Mouse (Mus musculus) kidney, adult 18-20 months (tissue): ENCODE data around the gene Epb41l4b.

Experiments used
- DNase-seq: peaks from one replicate; pipeline ENCODE4 v3.0.0; 2021

The Epb41l4b gene

DNA sequence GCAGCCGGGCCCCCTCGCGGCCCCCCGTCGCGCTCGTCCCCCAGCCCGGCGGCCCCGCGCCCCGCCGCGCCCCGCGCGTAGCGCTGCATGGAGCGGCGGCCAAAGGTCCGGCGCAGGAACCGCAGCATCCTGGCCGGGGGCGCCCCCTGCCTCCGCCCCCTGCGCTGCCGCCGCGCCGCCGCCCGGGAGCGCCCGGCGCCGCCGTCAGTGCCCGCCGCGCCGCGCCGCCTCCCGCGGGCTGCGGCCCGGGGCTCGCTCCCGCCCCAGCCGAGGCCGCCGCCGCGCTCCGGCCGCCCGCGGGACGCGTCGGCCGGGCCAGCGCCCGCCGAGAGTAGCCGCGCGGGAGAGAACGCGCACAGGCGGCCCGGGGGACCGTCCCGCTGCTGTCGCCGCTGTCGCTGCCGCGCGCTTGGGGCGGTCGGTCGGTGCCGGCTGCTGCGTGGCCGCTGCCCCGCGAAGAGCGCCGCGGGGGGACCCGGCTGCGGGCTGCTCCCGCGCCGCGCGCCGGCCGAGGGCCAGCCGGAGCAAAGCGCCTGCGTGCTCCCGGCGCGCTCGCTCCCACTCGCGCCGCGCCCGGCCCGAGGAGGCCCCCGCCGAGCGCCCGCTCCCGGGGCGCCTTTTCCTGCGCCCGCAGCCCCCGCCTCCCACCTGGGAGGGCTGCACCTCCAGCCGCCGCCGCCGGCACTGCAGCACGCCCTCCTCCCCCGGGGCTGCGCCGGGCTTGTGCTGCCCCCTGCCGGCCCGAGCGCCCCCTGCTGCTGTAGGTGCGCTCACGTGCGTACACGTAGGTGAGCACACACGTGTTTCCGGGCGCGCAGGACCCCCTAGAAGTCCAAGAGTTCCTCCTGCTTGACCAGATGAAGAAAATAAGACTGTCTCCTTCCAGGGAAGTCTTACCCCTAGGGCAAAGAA lies at the start of gene Epb41l4b:
Gene Epb41l4b (minus strand): TSS at position 412 of the 912 bp plus-strand sequence.
- peak; percentile 85 for DNase-seq

DNA sequence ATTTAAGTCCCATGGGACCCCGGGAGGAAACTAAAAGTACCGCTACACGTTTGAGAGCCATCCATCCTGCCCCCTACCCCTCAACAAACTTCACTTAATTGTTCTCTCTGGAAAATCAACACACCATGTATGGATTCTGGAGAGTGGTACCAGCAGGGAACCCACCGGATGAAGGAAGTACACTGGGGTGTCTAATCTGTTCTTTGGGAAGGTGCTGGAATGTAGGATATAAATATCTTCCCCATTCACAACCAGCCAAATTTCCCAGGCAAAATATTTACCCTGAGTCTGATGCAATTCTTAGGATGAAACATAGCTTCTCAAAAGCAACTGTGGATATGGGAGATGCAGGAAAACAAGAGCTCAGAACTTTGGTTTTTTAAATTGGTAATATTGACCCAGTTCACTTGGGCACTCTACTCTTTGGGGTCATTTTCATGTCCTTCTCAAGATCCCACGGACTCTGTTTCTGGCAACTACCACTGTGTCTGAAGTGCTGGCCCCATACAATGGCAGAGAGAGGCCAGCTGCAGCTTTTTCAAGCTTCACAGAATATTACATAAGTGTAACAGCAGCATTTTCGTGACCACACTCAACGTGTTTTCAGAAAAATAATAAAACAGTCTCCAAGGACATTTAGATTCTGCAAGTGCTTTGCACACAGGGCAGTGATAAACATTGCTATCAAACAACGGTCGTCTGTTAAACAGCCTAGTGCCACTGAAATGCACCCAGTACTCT lies 48.5 kb upstream of the Epb41l4b start:
- DNase-seq: no peak

DNA sequence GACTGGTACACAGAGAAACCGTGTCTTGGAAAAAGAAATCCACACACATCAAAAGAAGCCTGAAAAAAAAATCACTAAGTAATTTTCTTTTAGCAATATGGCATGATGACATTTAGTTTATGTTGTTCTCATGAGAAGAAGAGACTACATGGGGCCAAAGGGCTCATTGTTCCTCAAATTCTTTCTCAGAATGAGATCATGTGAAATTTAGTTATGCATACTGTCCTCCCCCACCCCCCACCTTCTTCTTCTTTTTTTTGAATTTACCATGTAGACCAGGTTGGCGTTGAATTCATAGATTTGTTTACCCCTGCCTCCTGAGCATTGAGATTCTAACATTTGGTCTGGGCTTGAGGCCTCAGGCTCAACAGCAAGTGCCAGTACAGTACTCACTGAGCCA lies 46.6 kb upstream of the Epb41l4b start:
- no peak for DNase-seq

DNA sequence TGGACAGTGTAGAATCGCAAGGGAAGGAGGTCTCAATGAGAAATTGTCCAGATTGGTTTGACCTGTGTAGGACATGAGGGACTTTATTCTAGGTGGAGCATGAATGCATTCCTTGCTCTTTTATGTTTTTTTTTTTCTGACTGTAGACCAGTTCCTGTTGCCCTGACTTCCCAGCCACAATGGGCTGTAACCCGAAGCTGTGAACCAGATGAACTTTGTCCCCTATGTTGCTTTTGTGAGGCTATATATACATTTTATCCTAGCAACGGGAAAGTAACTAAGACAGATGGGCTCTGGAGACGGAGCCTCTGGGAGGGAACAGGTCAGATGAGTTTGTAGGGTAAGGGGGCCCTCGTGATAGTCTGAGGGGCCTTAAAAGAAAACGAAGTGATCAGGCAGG lies 42.8 kb upstream of the Epb41l4b start:
- DNase-seq: no peak

DNA sequence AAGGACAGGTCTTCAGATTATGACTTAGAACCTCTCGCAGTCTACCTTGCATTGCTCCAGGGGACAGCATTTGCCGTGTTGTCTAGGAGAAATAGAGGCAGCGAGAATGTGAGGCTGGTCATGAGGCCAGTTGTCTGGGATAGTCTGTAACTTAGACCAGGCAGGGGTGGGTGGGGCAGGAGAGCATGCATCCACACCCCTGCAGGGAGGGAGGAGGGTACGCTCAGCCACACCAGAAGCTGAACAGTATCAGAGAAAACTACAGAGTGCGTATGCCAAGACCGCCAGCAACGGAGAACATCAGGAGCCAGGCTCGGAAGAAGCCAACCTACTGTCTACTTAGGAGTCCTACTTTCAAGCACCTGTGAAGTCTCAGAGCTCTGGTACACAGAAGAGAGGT lies 42.2 kb upstream of the Epb41l4b start:
- no peak for DNase-seq

DNA sequence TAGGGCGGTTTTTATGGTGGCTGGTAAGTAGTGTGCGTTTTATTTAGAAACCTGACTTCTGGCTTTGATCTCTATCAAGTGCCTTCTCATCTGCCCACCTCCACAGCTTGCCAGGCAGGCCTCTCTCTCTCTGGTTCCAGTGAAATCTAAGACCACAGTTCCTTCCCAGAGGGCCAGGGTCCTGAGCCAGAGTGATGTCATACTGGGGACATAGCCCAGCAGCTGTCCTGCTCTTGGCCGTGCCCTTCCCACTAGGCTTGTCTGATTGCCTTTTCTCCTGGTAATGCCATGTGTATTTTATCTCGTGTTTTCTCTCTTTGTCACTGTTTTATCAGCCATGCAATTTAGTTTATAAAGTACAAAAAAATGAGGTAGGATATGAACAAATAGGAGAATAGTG lies 40.3 kb upstream of the Epb41l4b start:
- no peak for DNase-seq

DNA sequence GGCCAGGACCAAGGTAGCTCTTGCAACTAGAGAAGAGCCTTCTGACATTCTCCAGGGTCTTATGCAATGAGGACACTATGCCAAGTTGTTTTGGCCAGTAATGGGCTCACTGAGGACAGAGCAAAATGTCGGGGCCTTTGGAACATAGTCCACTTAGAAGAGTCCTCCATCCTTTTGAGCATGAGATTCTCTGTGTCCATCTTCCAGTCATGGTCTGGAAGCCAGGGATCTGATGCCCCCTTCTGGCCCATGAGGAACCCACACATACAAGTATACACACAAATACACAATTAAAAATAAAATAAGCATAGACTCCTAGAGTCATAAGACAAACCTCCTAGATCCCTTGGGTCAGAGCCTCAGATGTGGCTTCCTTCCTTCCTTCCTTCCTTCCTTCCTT lies 38.3 kb upstream of the Epb41l4b start:
- DNase-seq: peak; percentile 40

DNA sequence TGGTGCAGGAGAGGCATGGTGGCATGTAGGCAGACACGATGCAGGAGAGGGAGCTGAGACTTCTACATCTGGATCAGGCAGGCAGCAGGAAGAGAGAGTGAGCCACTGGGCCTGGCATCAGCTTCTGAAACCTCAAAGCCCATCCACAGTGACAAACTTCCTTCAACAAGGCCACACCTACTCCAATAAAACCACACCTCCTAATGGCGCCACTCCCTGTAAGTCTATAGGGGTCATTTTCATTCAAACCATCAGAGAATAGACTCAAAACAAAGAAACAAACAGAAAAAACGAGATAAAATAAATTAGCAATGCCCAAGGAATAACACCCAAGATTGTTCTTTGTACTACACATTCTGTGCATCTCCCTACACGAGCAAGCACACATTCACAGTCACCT lies 35.6 kb upstream of the Epb41l4b start:
- DNase-seq: no peak

DNA sequence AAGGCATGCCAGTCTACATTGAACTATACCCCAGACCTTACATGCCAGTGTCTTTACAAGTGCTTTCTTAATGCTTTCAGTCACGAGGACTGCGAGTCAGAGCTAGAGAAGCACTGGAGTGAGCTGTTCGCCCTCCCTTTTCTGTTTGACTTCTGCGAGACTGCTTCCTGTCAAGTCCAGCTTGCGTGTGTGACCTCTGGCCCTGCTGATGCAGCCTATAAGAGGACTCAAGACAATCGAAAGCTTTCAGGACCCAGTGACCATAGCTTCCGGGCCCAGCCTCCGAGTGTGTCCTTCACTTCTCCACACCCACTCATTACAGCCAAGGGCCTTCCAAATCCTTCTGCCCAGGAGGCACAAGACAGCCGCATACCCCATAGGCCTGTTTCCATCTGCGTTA lies 32.1 kb upstream of the Epb41l4b start:
- DNase-seq: no peak

DNA sequence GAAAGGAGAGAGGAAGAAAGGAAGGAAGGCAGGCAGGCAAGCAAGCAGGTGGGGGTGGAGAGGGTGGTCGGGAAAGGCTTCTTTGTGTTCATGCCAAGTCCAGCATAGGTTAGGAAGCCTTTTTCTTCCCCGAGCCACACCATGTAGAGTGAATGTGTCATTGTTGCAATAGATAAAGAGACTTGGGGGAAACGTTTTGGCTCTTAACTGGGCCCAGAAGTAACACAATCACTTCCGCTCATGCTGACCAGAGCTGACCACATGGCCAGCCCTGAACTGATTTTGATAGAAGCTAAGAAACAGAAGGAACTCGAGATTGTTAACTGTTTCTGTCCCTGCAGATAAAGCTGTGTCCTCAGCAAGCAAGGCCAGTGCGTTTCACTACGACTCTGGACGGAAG lies 29.6 kb upstream of the Epb41l4b start:
- no peak for DNase-seq

DNA sequence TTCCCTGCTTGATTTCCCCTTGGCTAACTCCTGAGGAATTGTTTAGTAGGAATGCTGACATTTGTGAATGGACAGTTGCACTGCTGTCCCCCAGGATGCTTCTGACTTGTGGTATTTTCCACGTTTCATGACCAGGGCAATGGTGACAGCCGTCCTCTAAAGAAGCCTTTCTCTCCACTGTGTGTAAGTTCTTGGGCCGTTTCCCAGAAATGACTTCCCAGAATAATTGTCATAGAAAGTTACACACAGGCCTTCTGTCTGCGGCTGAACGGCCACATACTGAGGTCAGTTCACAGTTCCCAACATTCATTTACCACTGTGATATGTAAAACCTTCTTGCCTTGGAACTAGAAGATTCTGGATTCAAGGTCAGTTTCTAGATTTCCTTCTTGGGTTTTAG lies 28.6 kb upstream of the Epb41l4b start:
- no peak for DNase-seq

DNA sequence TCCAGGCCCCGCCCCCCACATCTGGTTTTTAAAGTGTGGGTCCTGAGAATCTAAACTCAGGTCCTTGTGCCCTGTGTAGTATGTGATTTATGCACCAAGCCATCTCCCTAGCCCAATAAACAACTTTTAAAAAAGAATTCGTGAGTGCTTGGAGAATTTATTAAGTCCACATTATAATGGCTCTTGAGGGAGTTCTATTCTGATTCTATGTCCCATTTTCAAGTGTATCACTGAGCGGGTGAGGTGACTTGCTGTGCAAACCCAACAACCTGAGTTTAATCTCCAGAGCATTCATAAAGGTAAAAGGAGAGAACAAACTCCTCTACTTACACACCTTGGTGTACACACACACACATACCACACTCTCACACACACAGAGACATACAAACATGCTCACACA lies 25.4 kb upstream of the Epb41l4b start:
- no peak for DNase-seq

DNA sequence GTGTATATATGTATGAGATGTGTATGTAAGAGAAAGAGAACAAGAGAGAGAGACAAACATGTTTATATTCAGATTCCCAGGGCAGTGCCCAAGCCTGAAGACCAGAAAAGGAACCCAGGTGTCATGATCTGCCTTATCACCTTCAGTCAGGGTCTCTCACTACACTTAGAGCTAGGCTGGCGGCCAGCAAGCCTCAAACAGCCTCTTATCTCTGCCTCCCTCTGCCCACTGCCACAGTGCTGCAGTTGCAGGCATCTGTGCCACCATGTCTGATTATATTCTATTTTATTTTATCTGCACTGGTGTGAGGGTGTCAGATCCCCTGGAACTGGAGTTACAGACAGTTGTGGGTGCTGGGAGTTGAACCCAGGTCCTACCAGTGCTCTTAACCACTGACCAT lies 25.0 kb upstream of the Epb41l4b start:
- no peak for DNase-seq

DNA sequence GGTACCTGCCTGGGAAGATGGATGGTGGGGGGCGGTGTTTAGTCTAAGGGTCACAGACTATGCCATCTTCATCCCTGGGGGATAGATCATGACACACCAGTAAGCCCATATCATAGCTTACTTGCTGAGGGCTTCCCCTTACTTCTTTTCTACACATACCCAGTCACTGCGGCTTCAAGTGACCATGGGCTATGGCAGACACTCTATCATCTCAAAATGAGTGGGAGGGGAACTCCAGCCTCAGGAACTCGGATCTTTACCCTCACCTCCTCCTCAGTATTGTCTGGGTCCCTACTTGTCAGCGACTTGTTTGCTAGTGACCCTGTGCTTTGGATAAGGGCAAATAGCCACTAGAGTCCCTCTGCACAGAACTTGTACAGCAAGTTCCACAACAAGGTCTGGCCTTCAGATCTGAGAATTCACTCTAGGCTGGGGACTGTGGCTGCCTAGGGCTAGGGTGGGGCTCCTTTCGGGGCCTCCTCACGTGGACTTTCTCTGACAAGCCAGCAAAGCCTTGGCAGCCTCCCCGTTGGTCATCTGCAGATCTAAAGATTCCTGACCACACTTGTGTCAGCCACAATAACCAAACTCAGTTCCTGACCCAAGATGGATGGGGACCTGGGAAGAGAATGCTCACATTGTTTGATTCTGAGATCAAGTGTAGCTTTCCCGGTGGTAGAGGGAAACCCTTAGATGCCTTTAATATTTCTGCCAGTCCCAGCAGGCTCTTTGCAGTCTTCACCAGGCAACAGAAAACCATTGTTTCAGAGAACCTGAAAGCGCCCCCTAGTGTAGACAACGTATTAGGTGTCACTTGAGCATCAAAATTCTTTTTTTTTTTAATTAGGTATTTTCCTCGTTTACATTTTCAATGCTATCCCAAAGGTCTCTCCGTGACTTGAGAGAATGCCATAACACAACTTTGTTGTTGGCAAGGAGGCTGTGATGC lies 24.0 kb upstream of the Epb41l4b start:
- DNase-seq: peak; percentile 18

DNA sequence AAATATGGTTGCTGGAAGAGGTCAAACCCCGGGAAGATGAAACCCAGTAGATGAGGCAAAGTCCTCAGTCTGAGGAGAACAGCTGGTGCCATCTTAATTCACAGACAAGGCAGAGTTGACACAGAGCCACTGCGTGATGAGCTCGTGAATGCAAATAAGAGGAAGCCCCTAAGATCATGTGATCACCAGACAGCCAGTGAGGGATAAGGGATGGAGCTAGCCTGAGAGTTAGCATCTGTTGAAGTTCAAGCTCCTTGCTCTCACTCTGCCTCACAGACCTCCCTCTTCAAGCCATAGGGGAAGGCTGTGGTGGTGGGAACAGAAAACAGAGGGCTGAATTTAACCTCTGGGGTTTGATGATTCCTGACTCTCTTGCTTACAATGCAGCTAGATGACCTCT lies 22.4 kb upstream of the Epb41l4b start:
- DNase-seq: no peak

DNA sequence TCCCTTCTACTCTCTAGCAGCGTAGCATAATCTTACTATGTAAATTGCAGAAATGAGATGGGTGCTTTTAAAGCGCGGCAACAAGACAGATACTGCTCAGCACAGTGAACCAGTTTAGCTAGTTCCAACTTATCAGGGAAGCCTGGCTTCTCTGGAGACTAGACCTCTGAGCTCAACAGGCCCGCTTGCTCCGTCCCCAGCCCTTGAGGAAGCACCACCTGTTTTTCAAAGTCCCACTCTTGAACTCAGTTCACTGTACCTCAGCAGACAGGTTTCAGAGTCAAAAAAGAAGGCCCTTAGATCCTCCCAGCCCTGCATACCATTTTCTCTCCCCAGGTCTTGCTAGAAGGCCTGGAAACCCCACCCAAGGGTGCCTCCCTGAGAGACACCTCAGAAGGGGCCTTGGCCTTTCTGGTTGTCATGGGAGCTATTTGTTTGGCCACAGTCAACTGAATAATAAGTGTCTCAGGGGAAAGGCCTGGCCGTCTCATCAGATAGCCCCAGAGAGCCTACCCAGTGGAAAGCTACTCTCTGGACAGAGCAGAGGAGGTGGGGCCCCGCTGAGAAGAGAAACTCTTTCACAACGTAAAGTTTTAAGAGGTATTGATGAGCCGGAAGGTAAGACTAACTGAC lies 21.5 kb upstream of the Epb41l4b start:
- no peak for DNase-seq

DNA sequence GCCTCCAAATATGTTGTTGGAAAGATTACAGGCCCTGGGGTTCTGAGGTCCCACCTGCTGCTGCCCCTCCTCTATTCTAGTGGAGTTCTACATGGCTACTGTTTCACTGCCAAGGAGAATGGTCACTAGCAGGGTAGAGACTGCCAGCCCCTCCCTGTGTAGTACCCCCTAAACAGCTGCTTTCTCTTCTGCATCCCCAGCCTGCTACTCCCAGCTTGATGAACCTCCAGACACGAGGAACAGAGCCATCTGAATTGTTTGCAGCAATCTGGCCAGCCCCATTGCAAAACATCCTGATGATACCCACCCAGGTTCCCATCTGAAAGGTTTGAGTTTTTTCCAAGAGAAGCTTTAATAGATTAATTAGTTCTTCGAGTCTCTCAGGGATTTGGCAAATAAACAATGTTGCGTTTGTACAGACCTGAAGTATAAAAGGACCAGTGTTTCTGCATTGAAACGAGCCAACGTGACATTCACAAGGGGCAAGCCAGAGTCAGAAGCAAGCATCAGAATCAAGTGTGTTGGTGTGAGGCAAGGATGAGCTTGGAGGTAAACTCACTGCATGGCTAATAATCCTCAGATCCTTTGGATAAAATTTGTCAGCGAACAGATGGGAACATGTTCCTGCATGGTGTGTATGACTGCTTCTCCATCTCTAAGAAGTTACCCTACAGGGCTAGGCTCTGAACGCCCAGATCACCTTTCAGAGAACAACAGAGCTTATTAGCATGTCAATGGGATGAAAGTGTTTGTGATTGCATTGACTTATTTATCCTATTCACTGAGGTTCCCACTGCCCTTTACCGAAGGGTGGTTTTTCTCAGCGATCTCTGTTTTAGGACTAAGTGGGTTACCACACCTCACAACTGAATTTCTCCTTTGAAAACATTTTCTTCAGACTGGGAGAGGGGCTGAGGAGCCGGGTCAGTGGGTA lies 19.8 kb upstream of the Epb41l4b start:
- no peak for DNase-seq

DNA sequence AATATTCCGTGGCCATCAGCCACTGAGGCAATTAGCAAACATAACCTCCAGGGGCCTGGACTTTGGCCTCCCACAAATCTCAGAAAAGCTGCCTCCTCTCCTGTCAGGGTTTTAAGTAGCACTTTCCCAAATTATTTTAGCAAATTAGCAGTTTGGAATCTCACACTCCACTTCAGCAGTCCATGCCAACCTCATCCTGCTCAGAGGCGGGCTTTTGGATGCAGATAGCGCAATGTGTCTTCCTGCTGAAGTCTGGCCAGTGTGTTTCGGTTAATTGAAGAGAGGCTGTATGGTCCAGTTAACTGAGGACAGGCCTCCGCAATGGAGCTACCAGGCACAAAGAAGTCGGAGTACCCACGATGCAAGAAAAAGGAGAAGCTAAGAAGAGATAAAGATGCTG lies 17.3 kb upstream of the Epb41l4b start:
- no peak for DNase-seq

DNA sequence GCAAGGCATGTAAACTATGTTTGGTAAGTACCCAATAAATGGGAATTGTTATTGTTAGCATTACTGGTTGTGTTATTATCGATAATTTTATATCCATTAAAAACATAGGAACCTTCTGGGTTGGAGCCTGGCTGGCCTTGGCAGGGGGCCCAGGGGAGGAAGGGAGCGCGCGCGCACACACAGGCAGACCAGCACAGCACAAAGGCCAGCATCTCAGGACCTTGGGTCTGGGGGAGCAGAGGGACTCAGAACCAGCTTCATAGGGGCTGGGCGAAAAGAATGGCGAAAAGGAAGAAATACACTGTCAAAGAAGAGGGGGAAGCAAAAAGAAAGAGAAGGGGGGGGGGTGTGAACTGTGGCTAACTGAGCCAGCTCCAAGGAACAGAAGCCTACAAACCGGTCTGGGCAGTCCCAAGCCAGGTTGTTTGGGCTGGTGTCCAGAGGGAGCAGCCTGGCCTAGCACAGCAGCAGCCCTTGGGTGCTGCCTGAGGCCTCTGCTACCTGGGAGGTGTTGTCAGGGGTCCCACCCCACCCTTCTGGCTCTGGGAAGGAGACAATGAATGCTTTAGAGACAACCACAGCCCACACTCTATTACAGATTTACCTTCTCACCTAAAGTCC lies 13.4 kb upstream of the Epb41l4b start:
- peak; percentile 70 for DNase-seq

DNA sequence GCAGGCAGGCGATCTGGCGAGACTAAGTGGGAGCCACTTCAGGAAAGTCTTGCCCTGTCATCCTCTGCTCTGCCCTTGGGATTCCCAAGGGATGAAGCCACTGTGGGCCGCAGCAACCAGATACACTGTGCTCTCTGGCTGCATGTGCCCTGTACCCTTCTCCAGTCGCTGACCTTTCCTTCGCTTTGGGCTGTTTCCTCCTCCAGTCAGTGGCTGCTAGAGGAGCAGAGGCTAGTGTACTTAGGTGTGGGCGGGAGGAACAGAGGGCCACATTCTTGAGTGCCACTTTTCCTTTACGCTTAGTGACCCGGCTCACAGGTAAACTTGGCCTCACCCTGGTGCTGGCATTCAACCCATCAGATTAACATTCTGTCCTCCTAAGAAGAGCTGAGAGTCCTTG lies 10.6 kb upstream of the Epb41l4b start:
- DNase-seq: peak; percentile 54
